Mouse (Mus musculus): ENCODE measurements around the gene Tmem178.

GRCm38 (mm10) chr17:80991535-80992127 lies 47.2 kb downstream of the Tmem178 start:
- TF ChIP-seq POLR2A (IDR thresholded peaks at IDR 0.05; ENCODE audit: borderline replicate concordance, low read depth, low read length) (no peak), CTCF (IDR thresholded peaks at IDR 0.05; ENCODE audit: low read depth, low read length) (no peak)

Data from bone marrow macrophage, adult 2 months (primary cell).